Mouse (Mus musculus): ENCODE data around the gene Cmklr1.

- TF ChIP-seq CTCF (IDR thresholded peaks at IDR 0.05; ENCODE audit: low read depth) (no peak), EP300 (IDR thresholded peaks at IDR 0.05; ENCODE audit: low read depth) (no peak)
Measured at GRCm38 (mm10) chr5:113678743-113679452, 28.7 kb upstream of the Cmklr1 start.

All from heart, postnatal 0 days (tissue).